Mouse (Mus musculus): ENCODE measurements around the gene Nacc2. TPM values are rescaled to one million over a fixed set of nuclear protein-coding genes. Genes with fewer than 3 reads are reported as not detected.

The Nacc2 gene
- polyA plus RNA-seq, 1 experiment from 2014 or later: 8.2 TPM

DNA sequence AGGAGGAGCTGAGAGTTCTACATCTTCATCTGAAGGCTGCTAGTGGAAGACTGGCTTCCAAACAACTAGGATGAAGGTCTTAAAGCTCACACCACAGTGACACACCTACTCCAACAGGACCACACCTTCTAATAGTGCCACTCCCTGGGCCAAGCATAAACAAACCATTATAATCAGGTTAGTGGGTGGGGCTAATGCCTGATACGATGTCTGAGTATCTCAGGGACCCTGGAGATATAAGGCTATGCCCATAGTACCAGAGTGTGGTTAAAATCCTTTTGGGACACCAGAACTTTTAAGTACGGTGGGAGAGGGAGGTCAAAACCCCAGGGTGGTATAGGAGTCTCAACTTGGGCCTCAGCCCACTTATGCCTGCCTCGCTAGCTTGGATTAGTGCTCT is 80.4 kb downstream of the Nacc2 start:
- ATAC-seq (ENCODE audit: low FRiP score, low TSS enrichment): no peak
- H3K4me3 ChIP-seq (replicated peaks; ENCODE audit: low read depth, low read length): no peak overlapping the region
- no peak overlapping the region for H3K27ac ChIP-seq (replicated peaks; ENCODE audit: low read depth, low read length)
- H3K9ac ChIP-seq (replicated peaks; ENCODE audit: low read length): no peak overlapping the region
- no peak for DNase-seq
- no peaks in the 10 kb centered on the region for H3K36me3 ChIP-seq (ENCODE audit: control insufficient read depth, insufficient read depth, low read length)
- WGBS: 88% methylated on average over 3 of the region's 3 CpGs
- H3K4me2 ChIP-seq (ENCODE audit: low read length): no peak overlapping the region
- no peaks in the 10 kb centered on the region for H3K9me3 ChIP-seq (ENCODE audit: control insufficient read depth, low read length)
- no peaks in the 10 kb centered on the region for H3K27me3 ChIP-seq (ENCODE audit: control insufficient read depth, insufficient read depth, low read length)
- no peaks in the 10 kb centered on the region for H3K4me1 ChIP-seq (ENCODE audit: control insufficient read depth, insufficient read depth, low read length)

DNA sequence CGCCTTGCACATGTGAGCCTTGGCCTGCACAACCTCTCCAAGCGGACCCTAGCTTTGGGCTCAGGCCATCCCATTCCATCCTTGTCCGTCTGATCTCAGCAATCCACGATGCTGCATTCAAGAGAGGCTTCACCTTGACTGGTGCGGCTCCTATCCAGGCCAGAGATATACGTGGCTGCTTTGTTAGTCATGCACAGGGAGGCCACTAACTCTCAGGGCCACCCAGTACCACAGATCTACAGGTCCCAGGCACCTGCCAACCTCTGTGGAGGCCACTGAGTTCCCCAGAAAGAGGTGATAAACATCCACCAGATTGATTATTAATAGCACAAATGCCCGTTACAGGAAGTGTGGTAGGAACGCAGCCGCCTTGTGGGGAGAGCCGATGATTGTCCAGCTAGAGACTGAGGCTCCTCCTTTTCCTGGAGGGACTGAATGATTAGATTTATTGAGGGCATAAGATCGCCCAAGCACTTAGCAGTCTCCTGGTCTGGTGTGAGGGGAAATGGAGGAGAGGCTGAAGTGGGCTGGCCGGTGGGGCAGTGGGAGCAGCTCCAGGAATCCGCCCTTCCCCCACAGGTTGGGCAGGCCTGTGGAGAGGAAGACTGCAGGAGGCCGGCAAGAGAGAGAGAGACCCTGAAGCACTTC is 81.7 kb downstream of the Nacc2 start:
- H3K4me3 ChIP-seq (replicated peaks; ENCODE audit: low read depth, low read length): no peak overlapping the region
- H3K4me2 ChIP-seq (ENCODE audit: low read length): no peak overlapping the region
- no peak overlapping the region for H3K27ac ChIP-seq (replicated peaks; ENCODE audit: low read depth, low read length)
- H3K9me3 ChIP-seq (ENCODE audit: control insufficient read depth, low read length): no peaks in the 10 kb centered on the region
- H3K4me1 ChIP-seq (ENCODE audit: control insufficient read depth, insufficient read depth, low read length): no peaks in the 10 kb centered on the region
- 70% methylated on average over 14 of the region's 14 CpGs for WGBS
- H3K9ac ChIP-seq (replicated peaks; ENCODE audit: low read length): no peak overlapping the region
- DNase-seq: no peak
- no peaks in the 10 kb centered on the region for H3K27me3 ChIP-seq (ENCODE audit: control insufficient read depth, insufficient read depth, low read length)
- no peaks in the 10 kb centered on the region for H3K36me3 ChIP-seq (ENCODE audit: control insufficient read depth, insufficient read depth, low read length)
- ATAC-seq (ENCODE audit: low FRiP score, low TSS enrichment): no peak

DNA sequence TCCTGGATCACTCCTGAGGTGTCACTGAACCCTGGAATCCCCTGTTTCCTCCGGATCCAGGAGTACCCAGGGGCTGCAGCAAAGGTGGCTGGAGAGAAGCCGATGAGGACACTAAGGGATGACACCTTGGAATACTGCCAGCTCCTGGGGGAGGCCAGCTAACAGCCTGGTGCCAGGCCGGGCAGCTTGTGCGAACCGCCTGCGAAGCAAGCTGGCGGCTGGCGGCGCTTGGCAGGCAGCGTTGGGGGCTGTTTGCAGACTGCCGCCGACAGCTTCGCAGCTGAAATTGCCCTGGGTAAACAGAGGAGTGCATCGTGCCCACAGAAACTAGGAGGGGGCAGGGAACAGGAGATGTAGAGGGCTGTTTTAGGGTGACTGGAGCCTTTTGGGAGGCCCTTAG is 83.1 kb downstream of the Nacc2 start:
- DNase-seq (peak; percentile 64), ATAC-seq (ENCODE audit: low FRiP score, low TSS enrichment) (no peak)
- Histone ChIP-seq H3K4me2 (ENCODE audit: low read length) (no peak overlapping the region), H3K9me3 (ENCODE audit: control insufficient read depth, low read length) (no peaks in the 10 kb centered on the region), H3K36me3 (ENCODE audit: control insufficient read depth, insufficient read depth, low read length) (no peaks in the 10 kb centered on the region), H3K4me3 (replicated peaks; ENCODE audit: low read depth, low read length) (no peak overlapping the region), H3K27me3 (ENCODE audit: control insufficient read depth, insufficient read depth, low read length) (no peaks in the 10 kb centered on the region), H3K27ac (replicated peaks; ENCODE audit: low read depth, low read length) (no peak overlapping the region), H3K9ac (replicated peaks; ENCODE audit: low read length) (no peak overlapping the region), H3K4me1 (ENCODE audit: control insufficient read depth, insufficient read depth, low read length) (no peaks in the 10 kb centered on the region)
- 65% methylated on average over 14 of the region's 14 CpGs for WGBS

DNA sequence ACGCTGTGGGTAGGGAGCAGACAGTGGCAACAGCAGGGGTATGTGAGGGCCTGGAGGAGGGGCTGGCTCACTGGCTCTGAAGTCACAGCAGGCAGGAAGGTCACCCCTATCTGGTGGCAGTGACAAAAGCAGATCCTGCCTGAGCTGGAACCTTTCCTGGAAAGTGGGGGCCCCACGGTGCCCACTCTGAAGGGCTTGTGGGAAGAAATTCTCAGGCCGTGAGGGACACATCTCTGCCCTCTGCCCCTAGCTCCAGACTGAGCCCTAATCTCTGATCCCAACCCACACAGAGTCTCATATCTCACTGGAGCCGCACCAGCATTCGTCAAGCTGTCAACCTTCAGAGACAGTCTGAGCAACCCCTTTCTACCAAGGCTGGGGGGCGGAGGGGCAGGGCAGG is 85.6 kb downstream of the Nacc2 start:
- Histone ChIP-seq H3K4me3 (replicated peaks; ENCODE audit: low read depth, low read length) (no peak overlapping the region), H3K36me3 (ENCODE audit: control insufficient read depth, insufficient read depth, low read length) (no peaks in the 10 kb centered on the region), H3K4me1 (ENCODE audit: control insufficient read depth, insufficient read depth, low read length) (no peaks in the 10 kb centered on the region), H3K9me3 (ENCODE audit: control insufficient read depth, low read length) (no peaks in the 10 kb centered on the region), H3K27me3 (ENCODE audit: control insufficient read depth, insufficient read depth, low read length) (no peaks in the 10 kb centered on the region), H3K4me2 (ENCODE audit: low read length) (no peak overlapping the region), H3K9ac (replicated peaks; ENCODE audit: low read length) (no peak overlapping the region), H3K27ac (replicated peaks; ENCODE audit: low read depth, low read length) (no peak overlapping the region)
- 68% methylated on average over 6 of the region's 6 CpGs for WGBS
- no peak for ATAC-seq (ENCODE audit: low FRiP score, low TSS enrichment)
- no peak for DNase-seq

DNA sequence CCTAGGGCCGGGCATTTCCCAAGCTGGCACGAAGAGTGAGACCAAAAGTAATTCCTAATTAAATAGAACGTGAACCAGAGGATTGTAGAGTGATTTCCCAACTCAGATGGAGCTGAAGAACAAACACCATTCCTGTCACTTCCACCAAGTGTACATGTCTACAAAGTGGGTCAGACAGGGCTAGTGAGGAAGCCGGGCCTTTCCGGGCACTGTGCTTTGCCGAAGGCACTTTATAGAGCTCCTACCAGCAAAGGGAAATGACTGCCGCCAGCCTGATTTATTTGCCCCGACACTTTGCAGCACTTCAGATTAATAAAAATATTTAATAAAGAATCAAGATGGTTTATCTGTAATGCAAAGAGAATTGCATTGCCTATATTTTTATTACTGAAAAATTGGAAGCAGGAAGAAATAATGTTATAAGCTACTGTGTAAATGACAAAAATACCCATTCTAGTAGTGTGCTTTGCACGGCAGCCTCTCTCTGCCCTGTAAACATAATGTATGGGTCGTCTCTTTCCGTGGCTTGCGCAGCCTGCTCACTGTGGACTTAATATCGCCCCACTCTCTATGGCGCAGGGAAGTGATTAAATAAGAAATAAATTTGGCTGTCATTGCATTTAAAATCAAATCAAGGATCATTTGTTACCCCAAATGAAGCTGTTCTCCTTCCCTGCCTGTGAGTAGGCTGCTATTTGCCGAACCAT is 88.5 kb downstream of the Nacc2 start:
- Histone ChIP-seq H3K9me3 (ENCODE audit: control insufficient read depth, low read length) (no peaks in the 10 kb centered on the region), H3K36me3 (ENCODE audit: control insufficient read depth, insufficient read depth, low read length) (no peaks in the 10 kb centered on the region), H3K9ac (replicated peaks; ENCODE audit: low read length) (no peak overlapping the region), H3K27ac (replicated peaks; ENCODE audit: low read depth, low read length) (no peak overlapping the region), H3K4me2 (ENCODE audit: low read length) (no peak overlapping the region), H3K4me1 (ENCODE audit: control insufficient read depth, insufficient read depth, low read length) (no peaks in the 10 kb centered on the region), H3K27me3 (ENCODE audit: control insufficient read depth, insufficient read depth, low read length) (no peaks in the 10 kb centered on the region), H3K4me3 (replicated peaks; ENCODE audit: low read depth, low read length) (no peak overlapping the region)
- no peak for ATAC-seq (ENCODE audit: low FRiP score, low TSS enrichment)
- WGBS: 88% methylated on average over 15 of the region's 15 CpGs
- no peak for DNase-seq

DNA sequence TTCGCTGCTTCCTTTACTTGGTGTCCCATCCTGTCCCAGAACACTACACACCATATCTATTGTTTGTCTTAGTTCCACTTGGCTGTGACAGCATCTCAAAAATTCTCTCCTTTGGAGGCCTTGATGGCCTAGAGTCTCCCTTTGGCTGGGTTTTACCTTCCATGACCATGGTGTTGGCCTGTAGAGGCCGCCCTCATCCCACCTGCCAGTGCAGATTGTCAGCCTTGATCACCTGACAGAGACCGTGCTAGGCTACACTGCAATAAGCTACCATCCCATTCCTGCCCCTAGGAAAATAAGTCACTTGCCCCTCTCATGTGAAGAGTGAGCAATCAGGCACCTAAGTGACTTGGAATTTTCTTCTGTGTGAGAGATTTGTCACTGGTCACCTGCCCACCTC is 92.7 kb downstream of the Nacc2 start:
- Histone ChIP-seq H3K9ac (replicated peaks; ENCODE audit: low read length) (no peak overlapping the region), H3K27me3 (ENCODE audit: control insufficient read depth, insufficient read depth, low read length) (no peaks in the 10 kb centered on the region), H3K9me3 (ENCODE audit: control insufficient read depth, low read length) (no peaks in the 10 kb centered on the region), H3K4me1 (ENCODE audit: control insufficient read depth, insufficient read depth, low read length) (no peaks in the 10 kb centered on the region), H3K4me3 (replicated peaks; ENCODE audit: low read depth, low read length) (no peak overlapping the region), H3K27ac (replicated peaks; ENCODE audit: low read depth, low read length) (no peak overlapping the region), H3K4me2 (ENCODE audit: low read length) (no peak overlapping the region), H3K36me3 (ENCODE audit: control insufficient read depth, insufficient read depth, low read length) (no peaks in the 10 kb centered on the region)
- peak; percentile 17 for DNase-seq
- no peak for ATAC-seq (ENCODE audit: low FRiP score, low TSS enrichment)
- 56% methylated on average over 3 of the region's 3 CpGs for WGBS

DNA sequence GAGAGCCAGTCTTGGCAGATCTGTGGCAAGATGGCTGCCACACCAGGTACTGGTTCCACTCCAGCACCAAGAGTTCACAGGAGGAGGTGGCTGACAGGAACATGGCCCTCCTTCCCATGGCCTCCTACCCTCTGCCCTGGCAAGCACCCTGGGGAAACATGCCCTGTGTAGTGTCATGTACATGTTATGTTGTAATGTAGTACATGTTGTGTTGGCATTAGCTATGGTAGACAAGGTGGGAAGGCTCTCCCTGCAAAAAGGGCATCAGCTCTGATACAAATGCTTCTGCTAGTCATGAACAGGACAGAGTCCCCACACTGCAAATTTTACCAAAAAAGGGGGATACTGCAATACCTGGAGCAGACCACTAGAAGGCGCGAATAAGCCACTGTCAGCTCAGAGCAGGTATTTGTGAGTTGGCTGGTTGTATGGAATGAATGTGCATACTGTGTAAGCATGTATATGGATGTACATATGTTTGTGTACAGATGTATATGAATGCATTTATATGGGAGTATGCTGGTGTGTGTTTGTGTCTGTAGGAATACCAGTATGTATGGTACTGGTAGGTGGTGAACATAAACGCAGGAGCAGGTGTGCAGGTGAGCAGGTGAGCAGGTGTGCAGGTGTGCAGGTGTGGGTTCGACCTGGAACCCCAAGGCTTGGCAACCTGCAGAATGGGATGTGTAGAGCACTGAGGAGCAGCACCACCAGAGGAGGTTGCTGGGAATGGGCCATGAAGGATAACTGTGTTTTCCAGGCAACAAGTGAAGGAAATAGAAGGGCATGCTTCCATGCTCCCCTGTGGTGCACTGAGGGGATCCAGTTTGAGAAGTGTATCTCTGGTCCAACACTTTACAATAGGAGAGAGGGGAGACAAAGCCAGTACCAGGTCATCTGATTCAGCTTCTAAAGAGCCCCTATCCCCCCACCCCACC is 98.6 kb downstream of the Nacc2 start:
- Histone ChIP-seq H3K9me3 (ENCODE audit: control insufficient read depth, low read length) (no peaks in the 10 kb centered on the region), H3K9ac (replicated peaks; ENCODE audit: low read length) (no peak overlapping the region), H3K4me2 (ENCODE audit: low read length) (no peak overlapping the region), H3K27me3 (ENCODE audit: control insufficient read depth, insufficient read depth, low read length) (no peaks in the 10 kb centered on the region), H3K36me3 (ENCODE audit: control insufficient read depth, insufficient read depth, low read length) (no peaks in the 10 kb centered on the region), H3K4me3 (replicated peaks; ENCODE audit: low read depth, low read length) (no peak overlapping the region), H3K4me1 (ENCODE audit: control insufficient read depth, insufficient read depth, low read length) (peaks cover 7% of the 10 kb centered on the region), H3K27ac (replicated peaks; ENCODE audit: low read depth, low read length) (no peak overlapping the region)
- WGBS: 30% methylated on average over 4 of the region's 4 CpGs
- DNase-seq (peak; percentile 75), ATAC-seq (ENCODE audit: low FRiP score, low TSS enrichment) (no peak)

DNA sequence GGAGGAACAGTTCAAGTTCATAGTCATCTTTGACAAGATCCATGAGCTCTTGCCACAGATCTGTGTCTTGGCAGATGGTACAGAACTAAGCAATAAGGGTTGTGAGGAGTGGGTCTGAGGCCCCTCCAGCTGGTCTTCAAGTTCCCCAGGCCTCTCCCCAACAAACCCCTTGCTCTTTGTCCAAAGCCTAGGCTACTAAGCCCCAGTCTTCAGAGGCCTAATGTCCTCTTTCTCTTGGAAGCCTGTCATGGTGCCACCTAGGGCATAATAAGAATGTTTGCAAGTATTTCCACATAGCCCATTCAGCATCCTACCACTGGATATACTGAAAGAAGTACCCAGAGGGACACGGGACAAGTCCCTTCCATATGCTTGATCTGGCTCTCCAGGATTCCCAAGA is 100.4 kb downstream of the Nacc2 start:
- WGBS: 82% methylated on average over 1 of the region's 1 CpGs
- Histone ChIP-seq H3K4me3 (replicated peaks; ENCODE audit: low read depth, low read length) (no peak overlapping the region), H3K4me1 (ENCODE audit: control insufficient read depth, insufficient read depth, low read length) (peaks cover 7% of the 10 kb centered on the region), H3K27me3 (ENCODE audit: control insufficient read depth, insufficient read depth, low read length) (no peaks in the 10 kb centered on the region), H3K4me2 (ENCODE audit: low read length) (no peak overlapping the region), H3K36me3 (ENCODE audit: control insufficient read depth, insufficient read depth, low read length) (no peaks in the 10 kb centered on the region), H3K9ac (replicated peaks; ENCODE audit: low read length) (no peak overlapping the region), H3K9me3 (ENCODE audit: control insufficient read depth, low read length) (no peaks in the 10 kb centered on the region), H3K27ac (replicated peaks; ENCODE audit: low read depth, low read length) (no peak overlapping the region)
- no peak for ATAC-seq (ENCODE audit: low FRiP score, low TSS enrichment)
- no peak for DNase-seq
